In genomic region chr7:81111729-81112128, GRCm38 (mm10) we compare ENCODE assay signal across 22 mouse cellular contexts. TPM values are rescaled to one million over a fixed set of nuclear protein-coding genes. Genes with fewer than 3 reads are reported as not detected.
DNase-seq lines count a peak whose midpoint lies in the region; ATAC-seq and TF ChIP-seq lines count a peak whose summit lies in the region.
"Had no signal": no experiment of that assay in that cellular context is flagged by ENCODE, and none has a peak within 500 bp of the region (broad histone marks: within the 10 kb centered on the region; RNA-seq: fewer than 3 reads in every experiment).

No protein-coding gene starts in this region.

- H3K4me2 ChIP-seq in liver, postnatal 0 days (ENCODE audit: low read depth, low read length): no peak overlapping the region
- H3K4me2 ChIP-seq in midbrain, embryonic 13.5 days (replicated peaks): no peak overlapping the region
- H3K4me2 ChIP-seq: embryonic facial prominence, embryonic 13.5 days; hindbrain, embryonic 13.5 days; neural tube, embryonic 13.5 days had no signal

- TF ChIP-seq CTCF in gastrocnemius, adult 2 months (IDR thresholded peaks at IDR 0.05): no peak
- no peak for TF ChIP-seq CTCF in liver, postnatal 0 days (IDR thresholded peaks at IDR 0.05; ENCODE audit: low read depth)
- no peak for TF ChIP-seq CTCF in small intestine, adult 2 months (IDR thresholded peaks at IDR 0.05; ENCODE audit: extremely low read depth, insufficient read length, insufficient replicate concordance, low read depth, low read length)

- no peak overlapping the region for H3K9ac ChIP-seq in liver, postnatal 0 days (replicated peaks)
- H3K9ac ChIP-seq in midbrain, embryonic 13.5 days (replicated peaks): no peak overlapping the region
- H3K9ac ChIP-seq: embryonic facial prominence, embryonic 13.5 days; forebrain, postnatal 0 days; hindbrain, embryonic 13.5 days; liver, embryonic 14.5 days; neural tube, embryonic 13.5 days had no signal

- H3K27ac ChIP-seq in gastrocnemius, adult 2 months: peak overlapping the region; percentile 49
- no peak overlapping the region for H3K27ac ChIP-seq in liver, postnatal 0 days (ENCODE audit: low read depth)
- peak overlapping the region; percentile 99 for H3K27ac ChIP-seq in brown adipose tissue, adult 24 weeks (replicated peaks; ENCODE audit: low read depth, low read length)
- H3K27ac ChIP-seq in small intestine, adult 2 months (ENCODE audit: insufficient read depth, low read depth, low read length): peak overlapping the region; percentile 84; the same call in 1 of the 2 replicates
- no peak overlapping the region for H3K27ac ChIP-seq in midbrain, embryonic 13.5 days
- H3K27ac ChIP-seq: embryonic facial prominence, embryonic 13.5 days; hindbrain, embryonic 13.5 days; layer of hippocampus, adult 2 months; liver, embryonic 14.5 days; neural tube, embryonic 13.5 days had no signal

- no peaks in the 10 kb centered on the region for H3K27me3 ChIP-seq in liver, postnatal 0 days (ENCODE audit: insufficient read depth, low read length)
- no peaks in the 10 kb centered on the region for H3K27me3 ChIP-seq in small intestine, adult 2 months (ENCODE audit: control insufficient read depth, insufficient read depth, low read length)
- H3K27me3 ChIP-seq in midbrain, embryonic 13.5 days: no peaks in the 10 kb centered on the region
- H3K27me3 ChIP-seq: CH12.LX; embryonic facial prominence, embryonic 13.5 days; hindbrain, embryonic 13.5 days; neural tube, embryonic 13.5 days had no signal

- peak; percentile 80 for ATAC-seq in liver, postnatal 0 days
- ATAC-seq in midbrain, embryonic 13.5 days: no peak
- ATAC-seq: forebrain, postnatal 0 days had no signal

- H3K9me3 ChIP-seq in liver, postnatal 0 days (ENCODE audit: low read length): no peaks in the 10 kb centered on the region
- no peaks in the 10 kb centered on the region for H3K9me3 ChIP-seq in midbrain, embryonic 13.5 days
- H3K9me3 ChIP-seq: embryonic facial prominence, embryonic 13.5 days; hindbrain, embryonic 13.5 days; neural tube, embryonic 13.5 days had no signal

- intact Hi-C loops in gastrocnemius, adult 2 months (cut with DNase I): no loop called here

- H3K4me3 ChIP-seq in gastrocnemius, adult 2 months: no peak overlapping the region
- H3K4me3 ChIP-seq in liver, postnatal 0 days (ENCODE audit: low read depth, low read length): no peak overlapping the region
- H3K4me3 ChIP-seq in brown adipose tissue, adult 24 weeks (ENCODE audit: insufficient read depth, low read depth, low read length): no peak overlapping the region
- H3K4me3 ChIP-seq in small intestine, adult 2 months (ENCODE audit: low read depth, low read length): no peak overlapping the region
- no peak overlapping the region for H3K4me3 ChIP-seq in midbrain, embryonic 13.5 days (replicated peaks)
- H3K4me3 ChIP-seq: embryonic facial prominence, embryonic 13.5 days; hindbrain, embryonic 13.5 days; layer of hippocampus, adult 2 months; neural tube, embryonic 13.5 days had no signal

- TF ChIP-seq EP300 in liver, postnatal 0 days (IDR thresholded peaks at IDR 0.05; ENCODE audit: low read depth): no peak

- WGBS in liver, postnatal 0 days (ENCODE audit: insufficient replicate concordance): 91% methylated on average over 2 of the region's 2 CpGs
- 59% methylated on average over 2 of the region's 2 CpGs for WGBS in small intestine, adult 2 months
- 93% methylated on average over 2 of the region's 2 CpGs for WGBS in midbrain, embryonic 13.5 days

- no peaks in the 10 kb centered on the region for H3K36me3 ChIP-seq in liver, postnatal 0 days (replicated peaks; ENCODE audit: insufficient read depth, low read length)
- H3K36me3 ChIP-seq in small intestine, adult 2 months (ENCODE audit: control insufficient read depth, insufficient read depth, low read length): no peaks in the 10 kb centered on the region
- H3K36me3 ChIP-seq in midbrain, embryonic 13.5 days: no peaks in the 10 kb centered on the region
- H3K36me3 ChIP-seq: embryonic facial prominence, embryonic 13.5 days; hindbrain, embryonic 13.5 days; neural tube, embryonic 13.5 days had no signal

- peak; percentile 54 for DNase-seq in gastrocnemius, adult 2 months
- DNase-seq in gastrocnemius, adult 18-20 months (ENCODE audit: low spot score): no peak
- peak; percentile 49 for DNase-seq in liver, postnatal 0 days
- no peak for DNase-seq in liver
- DNase-seq in right cerebral cortex, adult 2 months (ENCODE audit: low spot score in 2 of 2): no peak
- DNase-seq: cerebellum, adult 2 months; forebrain, postnatal 0 days; gastrocnemius, postnatal 10 days; left cerebral cortex, postnatal 4 days; lung, postnatal 14 days; right cerebral cortex, postnatal 25 days had no signal

- TF ChIP-seq POLR2A in small intestine, adult 2 months (IDR thresholded peaks at IDR 0.05; ENCODE audit: low read depth, low read length): no peak

- peaks cover 5% of the 10 kb centered on the region for H3K4me1 ChIP-seq in liver, postnatal 0 days (ENCODE audit: insufficient read depth)
- no peaks in the 10 kb centered on the region; the same call in none of the 2 replicates for H3K4me1 ChIP-seq in brown adipose tissue, adult 24 weeks (ENCODE audit: control insufficient read depth, insufficient read depth, insufficient read length, low read length)
- peaks cover 18% of the 10 kb centered on the region; the same call in 1 of the 2 replicates for H3K4me1 ChIP-seq in small intestine, adult 2 months (ENCODE audit: control insufficient read depth, insufficient read depth, insufficient read length, low read length)
- no peaks in the 10 kb centered on the region for H3K4me1 ChIP-seq in midbrain, embryonic 13.5 days (replicated peaks)
- H3K4me1 ChIP-seq: hindbrain, embryonic 13.5 days; neural tube, embryonic 13.5 days had no signal

RNA-seq across cellular contexts. Expression of gene Slc28a1, which starts 2.9 kb away (rescaled TPM):
- under 1 TPM; 0.26 to 0.47 TPM for total RNA-seq in gastrocnemius, adult 2 months (2021)
- under 1 TPM; 0.25 to 0.40 TPM for total RNA-seq in gastrocnemius, adult 18-20 months (2021)
- 0.09 and 0.11 TPM in 2 replicates for polyA plus RNA-seq in liver, postnatal 0 days (2015; fragmentation: Nextera tagmentation; extraction: Ambion mirVana)
- polyA plus RNA-seq in brown adipose tissue, adult 24 weeks (2012; ENCODE audit: insufficient read depth, insufficient read length, missing spikeins): not detected in 2 replicates
- 40.5 and 94.4 TPM in 2 replicates for polyA plus RNA-seq in small intestine, adult 2 months (2012; rRNA removed)
- polyA plus RNA-seq in midbrain, embryonic 13.5 days (2015; fragmentation: Nextera tagmentation; extraction: Ambion mirVana): not detected in 2 replicates
- total RNA-seq: layer of hippocampus, adult 2 months; megakaryocyte-erythroid progenitor cell, adult 5-6 weeks; monocyte, adult 5-6 weeks had no signal
- polyA plus RNA-seq: embryonic facial prominence, embryonic 13.5 days; hindbrain, embryonic 13.5 days; neural tube, embryonic 13.5 days had no signal

RNA-seq across cellular contexts. Expression of gene Alpk3, which starts 54.3 kb away (rescaled TPM):
- total RNA-seq in gastrocnemius, adult 2 months (2021): 100 to 1,000 TPM; 238 to 380 TPM
- 100 to 1,000 TPM; 286 to 347 TPM for total RNA-seq in gastrocnemius, adult 18-20 months (2021)
- 0.08 and 0.26 TPM in 2 replicates for polyA plus RNA-seq in liver, postnatal 0 days (2015; fragmentation: Nextera tagmentation; extraction: Ambion mirVana)
- 0.83 and 1.5 TPM in 2 replicates for polyA plus RNA-seq in brown adipose tissue, adult 24 weeks (2012; ENCODE audit: insufficient read depth, insufficient read length, missing spikeins)
- polyA plus RNA-seq in small intestine, adult 2 months (2012; rRNA removed): 0.05 and 0.08 TPM in 2 replicates
- polyA plus RNA-seq in midbrain, embryonic 13.5 days (2015; fragmentation: Nextera tagmentation; extraction: Ambion mirVana): 0.04 and 0.08 TPM in 2 replicates
- total RNA-seq: monocyte, adult 5-6 weeks had no signal

Comparison
In these comparisons a context has a peak if more than half of its experiments do, and no peak if none do; other contexts are left out.
1. DNase-seq: peak in gastrocnemius, adult 2 months (single experiment) and liver, postnatal 0 days (single experiment); none in gastrocnemius, adult 18-20 months (single experiment), liver (single experiment) and right cerebral cortex, adult 2 months (0 of 2).
2. H3K27ac ChIP-seq: peak in gastrocnemius, adult 2 months (single experiment), brown adipose tissue, adult 24 weeks (single experiment) and small intestine, adult 2 months (single experiment); none in liver, postnatal 0 days (single experiment) and midbrain, embryonic 13.5 days (single experiment).
3. RNA of gene Slc28a1, which starts 2.9 kb away (polyA plus RNA-seq): 40.5 to 94.4 TPM in small intestine, adult 2 months; 0.09 to 0.11 TPM in liver, postnatal 0 days, not detected in midbrain, embryonic 13.5 days and not detected in brown adipose tissue, adult 24 weeks; every median in the first group is over 10 times any median in the second.